Mouse (Mus musculus): ENCODE measurements around the gene Cubn.

DNA sequence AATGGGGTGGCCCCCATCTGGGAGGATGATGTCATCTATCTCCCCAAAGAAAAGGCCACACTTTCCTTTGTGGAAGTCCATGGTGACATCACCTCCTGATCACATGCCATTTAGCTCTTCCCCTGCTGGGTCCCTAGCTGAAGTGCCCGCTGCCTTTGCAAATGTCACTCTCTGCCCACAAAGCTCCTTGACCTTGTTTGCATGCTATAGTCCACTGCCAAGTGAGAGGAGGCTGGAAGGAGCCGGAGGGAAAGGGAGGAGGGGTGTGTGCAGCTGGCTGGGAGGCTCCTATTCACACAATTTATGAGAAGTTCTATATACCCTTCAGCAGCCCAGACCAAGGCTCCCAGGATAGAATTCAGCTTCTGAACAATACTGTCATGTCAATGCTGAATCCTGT is 92.7 kb downstream of the Cubn start:
- TF ChIP-seq CTCF (IDR thresholded peaks at IDR 0.05; ENCODE audit: low read depth), result no peak
- TF ChIP-seq EP300 (IDR thresholded peaks at IDR 0.05; ENCODE audit: low read depth), result no peak
